Mouse (Mus musculus): ENCODE data around the gene Snx29. TPM values are rescaled to one million over a fixed set of nuclear protein-coding genes. Genes with fewer than 3 reads are reported as not detected.
"Not testable (repeated sequence)": the region's sequence is repeated elsewhere in the genome, so short reads cannot be mapped to it uniquely, and the experiment has no call there.

Gene Snx29
- polyA plus RNA-seq, 1 experiment from 2014 or later: 8.2 TPM

DNA sequence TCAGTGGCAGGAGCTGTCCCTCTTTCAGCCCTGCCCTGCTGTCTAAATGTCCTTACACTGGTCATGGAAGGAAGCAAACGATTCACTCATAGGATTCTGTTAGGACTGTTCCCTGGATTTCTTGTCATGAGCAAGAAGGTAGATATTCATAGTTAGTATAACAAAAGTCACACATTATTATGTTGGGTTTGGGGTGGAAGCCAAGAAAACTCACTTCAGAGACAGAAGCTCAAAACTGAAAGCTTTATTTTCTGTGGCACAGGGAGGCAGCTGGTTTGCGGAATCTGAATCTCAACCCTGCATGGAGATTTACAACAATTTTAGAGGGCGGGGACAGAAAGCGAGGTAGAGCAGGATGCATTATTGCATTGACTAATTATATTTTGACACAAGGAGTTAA, 86.0 kb downstream of the Snx29 start:
- H3K36me3 ChIP-seq (ENCODE audit: control insufficient read depth, insufficient read depth): peaks cover 2% of the 10 kb centered on the region
- H3K4me2 ChIP-seq (ENCODE audit: low read depth, low read length): no peak overlapping the region
- H3K4me3 ChIP-seq (ENCODE audit: low read length): no peak overlapping the region
- no peaks in the 10 kb centered on the region for H3K27me3 ChIP-seq (ENCODE audit: control insufficient read depth, insufficient read depth, low read length)
- H3K27ac ChIP-seq (ENCODE audit: low read length): no peak overlapping the region
- H3K9me3 ChIP-seq (replicated peaks; ENCODE audit: control insufficient read depth, low read length): no peaks in the 10 kb centered on the region
- peaks cover 6% of the 10 kb centered on the region for H3K4me1 ChIP-seq (ENCODE audit: control insufficient read depth, insufficient read depth, low read length)
- WGBS: 89% methylated on average over 4 of the region's 4 CpGs
- H3K9ac ChIP-seq (ENCODE audit: low read length): no peak overlapping the region
- ATAC-seq (replicated peaks; ENCODE audit: extremely low read depth, insufficient read depth, low FRiP score): no peak

DNA sequence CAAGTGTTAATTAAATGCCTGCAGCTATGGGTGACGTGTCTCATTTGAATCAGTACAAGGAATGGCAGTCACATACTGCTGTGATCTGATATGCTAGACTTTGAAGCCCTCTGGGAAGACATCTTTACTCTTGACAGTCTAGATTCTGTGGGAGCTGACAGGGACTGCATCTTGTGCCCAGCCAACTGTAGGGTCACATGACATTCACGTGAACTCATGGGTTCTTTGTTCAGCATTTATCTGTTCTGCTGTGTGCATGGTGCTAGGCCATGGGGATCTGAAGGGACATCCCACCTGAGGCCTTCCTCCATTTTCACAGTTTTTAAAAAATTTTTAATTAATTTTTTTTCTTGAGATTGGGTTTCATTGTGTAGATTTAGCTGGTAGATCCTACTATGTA, 91.9 kb downstream of the Snx29 start:
- Histone ChIP-seq H3K9me3 (replicated peaks; ENCODE audit: control insufficient read depth, low read length) (no peaks in the 10 kb centered on the region), H3K4me2 (ENCODE audit: low read depth, low read length) (no peak overlapping the region), H3K9ac (ENCODE audit: low read length) (no peak overlapping the region), H3K4me1 (ENCODE audit: control insufficient read depth, insufficient read depth, low read length) (no peaks in the 10 kb centered on the region; the same call in 1 of the 2 replicates), H3K36me3 (ENCODE audit: control insufficient read depth, insufficient read depth) (no peaks in the 10 kb centered on the region), H3K27ac (ENCODE audit: low read length) (no peak overlapping the region), H3K4me3 (ENCODE audit: low read length) (no peak overlapping the region), H3K27me3 (ENCODE audit: control insufficient read depth, insufficient read depth, low read length) (no peaks in the 10 kb centered on the region)
- no peak for ATAC-seq (replicated peaks; ENCODE audit: extremely low read depth, insufficient read depth, low FRiP score)
- WGBS: 74% methylated on average over 2 of the region's 2 CpGs

DNA sequence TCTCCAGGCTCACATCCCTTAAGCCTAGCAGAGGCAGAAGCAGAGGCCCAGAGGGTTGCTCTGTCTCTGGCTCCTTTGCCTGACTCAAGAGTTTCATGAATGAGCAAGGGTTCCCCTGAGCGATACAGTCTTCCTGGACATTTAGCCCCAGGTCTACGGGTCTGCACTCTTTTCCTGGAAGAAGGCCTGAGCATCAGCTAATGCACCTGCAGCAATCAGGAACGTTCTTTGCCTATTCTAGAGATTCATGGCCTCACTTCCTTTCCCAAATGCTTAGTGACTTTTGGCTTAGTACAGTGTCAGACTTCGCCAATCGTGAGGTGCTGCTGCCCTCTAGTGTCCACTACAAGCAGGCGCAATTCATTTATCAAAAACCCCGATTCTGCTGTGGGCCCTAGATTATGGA, 95.5 kb downstream of the Snx29 start:
- no peak overlapping the region for H3K27ac ChIP-seq (ENCODE audit: low read length)
- H3K4me2 ChIP-seq (ENCODE audit: low read depth, low read length): no peak overlapping the region
- H3K9ac ChIP-seq (ENCODE audit: low read length): no peak overlapping the region
- WGBS: 17% methylated on average over 7 of the region's 7 CpGs
- H3K36me3 ChIP-seq (ENCODE audit: control insufficient read depth, insufficient read depth): no peaks in the 10 kb centered on the region
- no peaks in the 10 kb centered on the region for H3K9me3 ChIP-seq (replicated peaks; ENCODE audit: control insufficient read depth, low read length)
- no peaks in the 10 kb centered on the region for H3K27me3 ChIP-seq (ENCODE audit: control insufficient read depth, insufficient read depth, low read length)
- no peak overlapping the region for H3K4me3 ChIP-seq (ENCODE audit: low read length)
- ATAC-seq (replicated peaks; ENCODE audit: extremely low read depth, insufficient read depth, low FRiP score): peak; percentile 60; the same call in 1 of the 2 replicates
- no peaks in the 10 kb centered on the region for H3K4me1 ChIP-seq (ENCODE audit: control insufficient read depth, insufficient read depth, low read length)

DNA sequence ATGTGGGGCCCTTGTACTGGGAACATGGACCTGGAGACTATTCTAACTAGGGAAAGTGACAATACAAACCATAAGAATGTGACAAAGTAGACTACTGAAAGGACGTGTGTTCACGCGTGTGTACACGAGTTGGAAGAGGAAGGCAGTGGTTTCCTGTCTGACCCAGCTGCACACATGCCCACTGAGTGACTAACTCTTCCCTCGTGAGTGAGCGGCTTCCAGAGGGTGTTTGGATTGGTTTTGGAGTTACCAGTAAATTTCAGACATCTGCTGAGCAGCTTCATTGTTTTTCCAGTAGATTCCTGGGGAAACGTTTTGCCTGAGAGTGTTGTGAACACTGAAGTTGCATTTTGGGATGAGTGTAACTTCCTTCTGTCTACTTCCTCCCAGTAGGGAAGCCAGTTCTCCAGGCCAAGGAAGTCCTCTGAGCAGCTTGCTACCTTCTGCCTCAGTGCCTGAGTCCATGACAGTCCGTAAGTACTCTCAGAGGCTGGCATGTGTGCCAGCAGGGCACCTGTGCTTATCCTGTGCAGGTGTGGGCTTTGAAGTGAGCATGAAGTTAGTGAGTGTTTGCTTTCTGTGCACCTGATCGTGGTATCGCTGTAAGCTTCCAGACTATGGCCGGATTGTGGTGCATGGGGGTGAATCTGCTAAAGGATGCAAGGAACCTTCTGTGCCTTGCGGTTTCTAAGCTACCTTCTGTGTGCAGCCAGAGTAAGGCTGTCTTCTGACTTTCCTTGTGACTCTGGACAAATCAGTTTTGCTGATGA, 97.8 kb downstream of the Snx29 start:
- H3K9me3 ChIP-seq (replicated peaks; ENCODE audit: control insufficient read depth, low read length): no peaks in the 10 kb centered on the region
- H3K4me3 ChIP-seq (ENCODE audit: low read length): no peak overlapping the region
- no peak overlapping the region for H3K9ac ChIP-seq (ENCODE audit: low read length)
- H3K27ac ChIP-seq (ENCODE audit: low read length): no peak overlapping the region
- no peaks in the 10 kb centered on the region for H3K27me3 ChIP-seq (ENCODE audit: control insufficient read depth, insufficient read depth, low read length)
- WGBS: 72% methylated on average over 12 of the region's 12 CpGs
- ATAC-seq (replicated peaks; ENCODE audit: extremely low read depth, insufficient read depth, low FRiP score): no peak
- H3K4me1 ChIP-seq (ENCODE audit: control insufficient read depth, insufficient read depth, low read length): peaks cover 4% of the 10 kb centered on the region; the same call in 1 of the 2 replicates
- H3K36me3 ChIP-seq (ENCODE audit: control insufficient read depth, insufficient read depth): no peaks in the 10 kb centered on the region
- no peak overlapping the region for H3K4me2 ChIP-seq (ENCODE audit: low read depth, low read length)

DNA sequence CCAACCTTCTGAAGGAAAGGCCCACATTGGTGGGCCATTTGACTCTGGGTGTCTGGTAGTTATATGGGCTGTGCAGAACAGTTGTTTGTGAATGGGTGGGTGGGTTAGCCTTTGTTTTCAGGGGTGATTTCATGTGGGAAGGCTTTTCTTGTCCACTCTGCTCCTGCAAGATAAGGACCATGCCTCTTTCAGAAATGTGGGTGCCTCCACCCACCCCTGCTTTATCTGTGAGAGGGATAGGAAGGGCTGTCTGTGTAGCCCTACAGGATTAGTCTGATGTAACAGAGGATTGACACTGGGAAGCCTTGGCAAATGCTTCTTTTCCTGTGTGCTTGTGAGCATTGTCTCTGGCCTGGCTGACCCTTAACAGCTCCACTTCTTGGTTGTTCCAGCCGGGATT, 99.5 kb downstream of the Snx29 start:
- Histone ChIP-seq H3K4me3 (ENCODE audit: low read length) (no peak overlapping the region), H3K27me3 (ENCODE audit: control insufficient read depth, insufficient read depth, low read length) (no peaks in the 10 kb centered on the region), H3K27ac (ENCODE audit: low read length) (no peak overlapping the region), H3K9ac (ENCODE audit: low read length) (no peak overlapping the region), H3K9me3 (replicated peaks; ENCODE audit: control insufficient read depth, low read length) (no peaks in the 10 kb centered on the region), H3K36me3 (ENCODE audit: control insufficient read depth, insufficient read depth) (no peaks in the 10 kb centered on the region), H3K4me2 (ENCODE audit: low read depth, low read length) (no peak overlapping the region), H3K4me1 (ENCODE audit: control insufficient read depth, insufficient read depth, low read length) (peaks cover 4% of the 10 kb centered on the region; the same call in 1 of the 2 replicates)
- 83% methylated on average over 1 of the region's 1 CpGs for WGBS
- no peak for ATAC-seq (replicated peaks; ENCODE audit: extremely low read depth, insufficient read depth, low FRiP score)

DNA sequence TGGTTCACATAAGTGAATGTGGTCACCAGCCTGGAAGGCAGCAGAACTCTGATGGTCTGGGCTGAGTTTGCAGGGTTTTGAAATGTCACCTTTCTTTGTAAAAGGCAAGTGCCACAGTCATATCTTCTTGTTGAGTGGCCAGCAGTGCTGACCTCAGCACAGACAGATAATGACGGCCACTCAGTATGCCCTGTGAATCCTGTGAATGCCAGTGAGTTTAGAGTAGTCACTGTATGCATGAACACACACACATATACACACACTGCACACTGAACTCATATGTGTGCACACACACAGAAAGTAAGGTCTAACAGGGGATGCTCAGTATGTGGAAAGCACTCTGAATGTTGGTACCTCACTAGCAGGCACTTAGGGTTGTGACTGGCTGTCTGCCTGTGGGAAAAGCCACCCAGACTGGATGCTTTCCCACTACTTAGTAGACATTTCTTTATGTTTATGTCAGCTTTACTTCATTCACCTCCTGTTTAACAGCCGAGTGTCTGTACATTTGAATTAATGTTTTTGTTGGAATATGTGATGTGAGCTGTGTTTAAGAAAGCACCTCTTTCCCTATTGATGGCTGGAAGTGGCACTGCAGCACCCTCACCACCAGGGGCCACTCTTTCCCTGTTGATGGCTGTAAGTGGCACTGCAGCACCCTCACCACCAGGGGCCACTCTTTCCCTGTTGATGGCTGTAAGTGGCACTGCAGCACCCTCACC, 100.3 kb downstream of the Snx29 start:
- peaks cover 4% of the 10 kb centered on the region; the same call in 1 of the 2 replicates for H3K4me1 ChIP-seq (ENCODE audit: control insufficient read depth, insufficient read depth, low read length)
- no peak overlapping the region for H3K27ac ChIP-seq (ENCODE audit: low read length)
- H3K9ac ChIP-seq (ENCODE audit: low read length): no peak overlapping the region
- H3K36me3 ChIP-seq (ENCODE audit: control insufficient read depth, insufficient read depth): no peaks in the 10 kb centered on the region
- no peaks in the 10 kb centered on the region for H3K9me3 ChIP-seq (replicated peaks; ENCODE audit: control insufficient read depth, low read length)
- no peak overlapping the region for H3K4me2 ChIP-seq (ENCODE audit: low read depth, low read length)
- H3K27me3 ChIP-seq (ENCODE audit: control insufficient read depth, insufficient read depth, low read length): no peaks in the 10 kb centered on the region
- H3K4me3 ChIP-seq (ENCODE audit: low read length): no peak overlapping the region
- no peak for ATAC-seq (replicated peaks; ENCODE audit: extremely low read depth, insufficient read depth, low FRiP score)
- WGBS: 88% methylated on average over 2 of the region's 2 CpGs

DNA sequence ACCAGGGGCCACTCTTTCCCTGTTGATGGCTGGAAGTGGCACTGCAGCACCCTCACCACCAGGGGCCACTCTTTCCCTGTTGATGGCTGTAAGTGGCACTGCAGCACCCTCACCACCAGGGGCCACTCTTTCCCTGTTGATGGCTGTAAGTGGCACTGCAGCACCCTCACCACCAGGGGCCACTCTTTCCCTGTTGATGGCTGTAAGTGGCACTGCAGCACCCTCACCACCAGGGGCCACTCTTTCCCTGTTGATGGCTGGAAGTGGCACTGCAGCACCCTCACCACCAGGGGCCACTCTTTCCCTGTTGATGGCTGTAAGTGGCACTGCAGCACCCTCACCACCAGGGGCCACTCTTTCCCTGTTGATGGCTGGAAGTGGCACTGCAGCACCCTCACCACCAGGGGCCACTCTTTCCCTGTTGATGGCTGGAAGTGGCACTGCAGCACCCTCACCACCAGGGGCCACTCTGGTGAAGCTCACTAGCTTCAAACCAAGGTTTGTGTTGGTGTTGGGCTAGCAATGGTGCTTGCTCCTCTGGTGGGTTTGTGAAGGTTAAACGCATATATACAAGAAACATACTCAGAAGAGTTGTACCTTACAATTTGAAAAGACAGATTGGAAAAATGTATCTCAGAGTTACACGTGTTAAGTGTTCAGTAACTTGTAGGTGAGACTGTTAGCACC, 101.0 kb downstream of the Snx29 start:
- not testable (repeated sequence) for H3K27me3 ChIP-seq (ENCODE audit: control insufficient read depth, insufficient read depth, low read length); H3K36me3 ChIP-seq (ENCODE audit: control insufficient read depth, insufficient read depth); H3K9ac ChIP-seq (ENCODE audit: low read length); H3K4me1 ChIP-seq (ENCODE audit: control insufficient read depth, insufficient read depth, low read length); H3K27ac ChIP-seq (ENCODE audit: low read length); H3K4me2 ChIP-seq (ENCODE audit: low read depth, low read length); H3K4me3 ChIP-seq (ENCODE audit: low read length); ATAC-seq (replicated peaks; ENCODE audit: extremely low read depth, insufficient read depth, low FRiP score); H3K9me3 ChIP-seq (replicated peaks; ENCODE audit: control insufficient read depth, low read length)
- 95% methylated on average over 2 of the region's 2 CpGs for WGBS

DNA sequence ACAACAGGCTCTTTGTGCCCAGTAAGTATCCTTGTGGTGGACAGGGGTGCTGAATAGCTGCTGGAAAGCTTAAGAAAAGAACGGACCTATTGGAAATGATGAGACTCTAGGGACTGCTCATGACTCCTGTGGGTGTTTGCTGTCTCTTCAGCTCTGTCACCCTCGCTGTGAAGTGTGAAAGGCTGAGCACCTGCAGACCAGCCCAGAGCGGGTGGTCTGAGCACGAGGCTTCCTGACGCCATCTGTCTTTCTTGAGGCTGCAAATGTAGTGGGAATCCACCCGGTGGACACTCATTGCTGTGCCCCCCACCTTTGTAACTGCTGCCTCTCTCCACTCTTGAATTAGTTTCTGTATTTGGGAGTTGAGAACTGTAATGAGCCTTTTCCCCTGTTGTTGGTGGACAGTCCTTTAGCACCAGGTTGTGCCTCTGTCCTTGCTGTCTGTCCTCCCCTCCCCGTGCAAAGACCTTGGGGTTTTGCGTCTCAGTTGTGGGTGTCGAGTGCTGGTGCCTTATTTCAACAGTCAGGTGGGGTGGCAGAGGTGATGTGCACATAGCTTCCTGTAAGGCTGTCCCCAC, 101.9 kb downstream of the Snx29 start:
- no peaks in the 10 kb centered on the region for H3K36me3 ChIP-seq (ENCODE audit: control insufficient read depth, insufficient read depth)
- H3K4me2 ChIP-seq (ENCODE audit: low read depth, low read length): no peak overlapping the region
- no peak overlapping the region for H3K9ac ChIP-seq (ENCODE audit: low read length)
- H3K9me3 ChIP-seq (replicated peaks; ENCODE audit: control insufficient read depth, low read length): no peaks in the 10 kb centered on the region
- no peaks in the 10 kb centered on the region for H3K27me3 ChIP-seq (ENCODE audit: control insufficient read depth, insufficient read depth, low read length)
- H3K4me3 ChIP-seq (ENCODE audit: low read length): no peak overlapping the region
- H3K27ac ChIP-seq (ENCODE audit: low read length): no peak overlapping the region
- peaks cover 4% of the 10 kb centered on the region; the same call in 1 of the 2 replicates for H3K4me1 ChIP-seq (ENCODE audit: control insufficient read depth, insufficient read depth, low read length)
- WGBS: 89% methylated on average over 9 of the region's 9 CpGs
- no peak for ATAC-seq (replicated peaks; ENCODE audit: extremely low read depth, insufficient read depth, low FRiP score)
